Mouse (Mus musculus): ENCODE data around the gene Slc2a8. TPM values are rescaled to one million over a fixed set of nuclear protein-coding genes. Genes with fewer than 3 reads are reported as not detected.

Gene Slc2a8
- total and polyA plus RNA-seq, 3 experiments, result 7.4 to 16.0 TPM; not detected in 1

GRCm38 (mm10) chr2:32981725-32982271, at the start of gene Slc2a8 (continued):
- TF ChIP-seq JUND (IDR thresholded peaks at IDR 0.05; ENCODE audit: low read depth, low read length), result no peak
- TF ChIP-seq ELF1 (IDR thresholded peaks at IDR 0.05; ENCODE audit: low read depth, low read length), result 0 out of 2 replicates have a peak, but pooled peaks have one; percentile 15
- TF ChIP-seq ETS1 (IDR thresholded peaks at IDR 0.05; ENCODE audit: low read depth, low read length), result no peak

GRCm38 (mm10) chr2:33025040-33025439, 43.2 kb upstream of the Slc2a8 start:
- Histone ChIP-seq H3K36me3 (ENCODE audit: control insufficient read depth in 1 of 2, insufficient read depth in 2 of 2, low read length in 2 of 2) (no peaks in the 10 kb centered on the region), H3K4me1 (ENCODE audit: control insufficient read depth in 1 of 2, insufficient read depth in 2 of 2, low read length in 2 of 2) (no peaks in the 10 kb centered on the region), H3K27ac (ENCODE audit: control insufficient read depth, low read depth, low read length) (no peak overlapping the region), H3K9me3 (replicated peaks; ENCODE audit: insufficient read depth, low read length) (no peaks in the 10 kb centered on the region), H3K9ac (ENCODE audit: control insufficient read depth, low read depth, low read length, poor library complexity, severe bottlenecking) (no peak overlapping the region), H3K79me2 (ENCODE audit: control insufficient read depth, insufficient read depth, low read length, poor library complexity) (no peaks in the 10 kb centered on the region), H3K4me3 (ENCODE audit: control insufficient read depth in 1 of 2, insufficient read depth in 1 of 2, low read depth in 2 of 2, low read length in 2 of 2) (no peak overlapping the region), H3K27me3 (ENCODE audit: control insufficient read depth in 1 of 2, insufficient read depth in 2 of 2, low read length in 2 of 2) (no peaks in the 10 kb centered on the region)
- DNase-seq (ENCODE audit: low read depth, low spot score), result no peak
- TF ChIP-seq EP300 (IDR thresholded peaks at IDR 0.05; ENCODE audit: low read depth in 1 of 2, low read length in 2 of 2) (no peak), NRF1 (IDR thresholded peaks at IDR 0.05; ENCODE audit: insufficient read depth, low read depth, low read length, poor library complexity, severe bottlenecking) (no peak), USF1 (IDR thresholded peaks at IDR 0.05; ENCODE audit: low read depth, low read length) (no peak), GATA1 (IDR thresholded peaks at IDR 0.05; ENCODE audit: low read depth, low read length) (no peak), HCFC1 (IDR thresholded peaks at IDR 0.05; ENCODE audit: low read depth, low read length) (no peak), TAL1 (IDR thresholded peaks at IDR 0.05; ENCODE audit: low read length) (no peak), ELF1 (IDR thresholded peaks at IDR 0.05; ENCODE audit: low read depth, low read length) (no peak), TCF12 (IDR thresholded peaks at IDR 0.05; ENCODE audit: low read depth, low read length) (no peak), ZC3H11A (IDR thresholded peaks at IDR 0.05; ENCODE audit: low read depth, low read length) (no peak), ZNF384 (IDR thresholded peaks at IDR 0.05; ENCODE audit: low read depth, low read length) (no peak), USF2 (IDR thresholded peaks at IDR 0.05; ENCODE audit: borderline replicate concordance in 1 of 2, insufficient read depth in 1 of 2, low read depth in 1 of 2, low read length in 2 of 2) (no peak), POLR2A (IDR thresholded peaks at IDR 0.05; ENCODE audit: control insufficient read depth in 1 of 2, insufficient read depth in 1 of 2, low read depth in 1 of 2, low read length in 2 of 2, poor library complexity in 1 of 2) (no peak), SMC3 (IDR thresholded peaks at IDR 0.05; ENCODE audit: low read depth, low read length) (no peak), JUND (IDR thresholded peaks at IDR 0.05; ENCODE audit: low read depth, low read length) (no peak), CHD1 (IDR thresholded peaks at IDR 0.05; ENCODE audit: low read depth, low read length) (no peak), E2F4 (IDR thresholded peaks at IDR 0.05; ENCODE audit: borderline replicate concordance, low read depth, low read length) (no peak), KAT2A (conservative IDR thresholded peaks at IDR 0.05; ENCODE audit: low read depth, low read length) (no peak), CTCF (IDR thresholded peaks at IDR 0.05 in 2 of 3, conservative IDR thresholded peaks at IDR 0.05 in 1 of 3; ENCODE audit: control insufficient read depth in 1 of 3, insufficient read depth in 1 of 3, low read depth in 2 of 3, low read length in 3 of 3, poor library complexity in 1 of 3, severe bottlenecking in 1 of 3) (no peak)
